Mouse (Mus musculus) brain, embryonic 14.5 days (tissue): ENCODE measurements around the gene Grin2a. TPM values are rescaled to one million over a fixed set of nuclear protein-coding genes. Genes with fewer than 3 reads are reported as not detected.

Source experiments
- DNase-seq: peaks from one replicate; pipeline ENCODE4 v3.0.0-alpha.2; 2011; ENCODE audit warnings: low read depth
- CTCF ChIP-seq: fragments of 200-500 bp; IDR thresholded peaks from 2 replicates; pipeline ENCODE4 v1.5.1; 2012; ENCODE audit warnings: inconsistent platforms, mild to moderate bottlenecking, moderate library complexity, borderline replicate concordance; ENCODE audit not compliant: insufficient read depth, insufficient read length; ENCODE audit errors: extremely low read depth
- POLR2A ChIP-seq: fragments of 200-500 bp; IDR thresholded peaks from 2 replicates; pipeline ENCODE4 v1.6.1; 2012; ENCODE audit warnings: mild to moderate bottlenecking, inconsistent platforms, borderline replicate concordance; ENCODE audit not compliant: poor library complexity, insufficient read depth, insufficient read length, severe bottlenecking; ENCODE audit errors: extremely low read depth
- polyA plus RNA-seq: library from polyadenylated mRNA; depleted of rRNA; stranded (reverse); fragments of >200 nt; gene quantifications from 2 replicates; pipeline ENCODE4 v1.2.3, GENCODE M21; 2012

Grin2a gene
- polyA plus RNA-seq, 1 experiment = 2.1 TPM

DNA sequence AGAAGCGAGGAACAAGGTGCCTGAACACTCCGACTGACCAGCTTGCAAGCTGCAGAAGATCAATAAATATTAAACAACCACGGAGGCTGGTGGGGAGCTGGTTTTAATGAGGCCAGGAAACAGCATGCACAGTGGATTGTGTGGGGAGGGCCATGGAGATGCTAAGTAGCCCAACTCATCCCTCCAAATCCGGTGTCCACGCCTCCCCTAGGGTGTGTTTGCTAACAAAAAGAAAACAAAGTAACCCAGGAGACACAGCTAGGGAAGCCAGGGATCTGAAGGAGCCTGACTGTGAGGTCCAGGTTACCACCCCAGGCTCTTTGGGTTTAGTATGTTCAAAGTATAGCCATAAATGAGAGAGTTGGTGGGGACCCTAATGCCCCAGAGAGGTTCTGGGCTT lies 41.1 kb downstream of the Grin2a start:
- no peak for DNase-seq

DNA sequence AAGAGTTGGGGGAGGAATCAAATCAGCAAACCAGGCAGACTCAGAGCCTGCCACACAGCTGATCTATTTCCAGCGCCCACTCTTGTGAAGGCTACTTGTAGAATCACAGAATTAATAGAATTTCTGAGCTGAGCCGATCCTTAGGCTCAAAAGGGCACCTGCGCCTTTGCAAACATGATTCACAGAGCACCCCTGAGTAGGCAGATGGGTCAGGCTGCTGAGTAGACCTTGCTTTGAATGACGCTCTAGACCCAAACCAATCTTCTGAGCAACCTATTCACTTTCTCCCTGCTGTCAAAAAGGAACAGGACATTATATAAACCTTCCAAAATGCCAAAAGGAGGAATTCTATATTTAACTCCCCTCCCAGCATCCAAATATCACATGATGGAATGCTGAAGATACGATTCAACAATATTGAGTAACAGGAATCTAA lies 41.9 kb downstream of the Grin2a start:
- TF ChIP-seq POLR2A (no peak), CTCF (no peak)
- no peak for DNase-seq

More for the DNA sequence above, 41.1 kb downstream of the Grin2a start:
- TF ChIP-seq CTCF (no peak), POLR2A (no peak)

DNA sequence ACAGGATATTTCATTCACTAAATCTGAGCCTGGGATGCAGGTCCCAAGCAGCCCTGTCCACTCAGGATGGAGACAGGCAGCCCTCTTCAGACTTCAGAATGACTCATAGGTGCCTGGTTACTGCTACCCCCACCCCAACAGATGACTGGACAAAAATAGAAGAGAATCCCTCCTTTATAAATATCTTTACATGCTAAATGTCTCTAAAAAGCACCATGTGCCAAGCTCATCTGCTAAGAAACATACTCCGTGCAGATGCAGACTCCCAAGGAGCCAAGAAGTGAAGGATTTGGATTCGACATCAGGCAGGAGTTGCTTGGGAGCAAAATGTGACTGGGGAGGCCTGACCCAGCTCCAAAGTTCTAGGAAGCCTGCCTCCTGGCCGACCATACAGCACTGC lies 46.1 kb downstream of the Grin2a start:
- no peak for DNase-seq
- no peak for TF ChIP-seq POLR2A
- TF ChIP-seq CTCF = no peak

DNA sequence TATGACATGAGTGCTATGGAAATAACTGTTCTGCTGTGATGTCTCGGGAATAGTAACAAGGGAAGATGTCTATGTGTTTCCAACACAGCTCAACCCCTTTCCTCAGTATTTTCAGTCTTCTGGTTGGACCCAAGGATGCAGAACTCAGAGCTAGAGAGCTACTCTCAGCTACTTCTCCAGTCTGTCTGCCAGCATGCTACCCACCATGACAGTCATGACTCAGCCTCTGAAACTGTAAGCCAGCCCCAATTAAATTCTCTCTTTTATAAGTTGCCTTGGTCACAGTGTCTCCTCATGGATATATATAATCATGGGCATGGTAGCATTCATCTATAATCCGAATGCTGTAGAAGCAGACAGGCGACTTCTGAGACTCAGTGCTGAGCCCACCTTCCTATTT lies 47.9 kb downstream of the Grin2a start:
- TF ChIP-seq POLR2A = no peak
- TF ChIP-seq CTCF = no peak
- DNase-seq = no peak

DNA sequence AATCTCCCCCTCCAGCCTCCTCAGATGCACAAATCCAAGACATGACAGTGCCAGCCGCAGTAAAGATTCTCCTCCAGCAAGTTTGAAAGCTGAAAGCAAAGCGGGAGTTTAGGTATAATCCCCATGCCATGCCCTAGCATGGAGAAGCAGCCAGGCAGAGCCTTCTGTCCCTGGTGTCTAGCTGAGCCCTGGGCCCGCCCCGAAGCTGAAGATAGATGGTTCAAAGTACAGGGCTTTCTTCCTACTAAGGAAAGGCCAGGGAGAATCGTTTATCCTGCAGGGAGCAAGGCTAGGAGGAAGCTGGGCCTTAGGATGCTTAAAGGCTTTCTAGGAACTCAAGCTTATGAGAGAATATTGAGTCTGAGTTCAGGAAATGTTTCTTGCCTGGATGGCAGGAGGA lies 50.5 kb downstream of the Grin2a start:
- DNase-seq = no peak
- no peak for TF ChIP-seq CTCF

DNA sequence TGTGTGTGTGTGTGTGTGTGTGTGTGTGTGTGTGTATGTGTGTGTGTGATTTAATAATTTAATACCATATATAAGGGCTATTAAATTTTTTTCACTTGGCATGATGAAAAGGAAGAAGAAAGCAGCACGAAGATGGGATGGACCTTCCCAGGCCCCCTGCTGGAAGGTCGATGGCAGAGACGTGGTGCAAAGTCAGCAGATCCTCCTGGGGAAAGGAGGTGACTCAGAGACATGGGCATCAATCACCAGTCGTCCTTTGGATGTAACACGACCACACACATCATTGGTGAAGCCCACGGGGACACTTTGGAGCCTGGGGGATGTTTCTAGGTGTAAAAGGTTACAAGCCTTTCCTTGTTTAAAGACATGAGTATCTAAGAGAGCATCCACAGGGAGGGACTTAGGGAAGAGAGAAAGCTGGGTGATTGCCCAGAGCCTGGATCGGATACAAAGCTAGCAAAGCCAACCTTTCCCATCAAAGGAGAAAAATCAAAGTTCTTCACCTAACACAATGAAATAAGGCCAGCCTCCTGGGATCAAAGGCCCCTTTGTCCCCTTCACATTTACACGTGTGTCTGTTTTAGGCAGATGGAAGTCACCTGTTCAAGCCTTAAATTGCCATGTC lies 53.9 kb downstream of the Grin2a start:
- TF ChIP-seq POLR2A = no peak
- TF ChIP-seq CTCF = peak; percentile 15; the same call in 1 of the 2 replicates
- DNase-seq = no peak

DNA sequence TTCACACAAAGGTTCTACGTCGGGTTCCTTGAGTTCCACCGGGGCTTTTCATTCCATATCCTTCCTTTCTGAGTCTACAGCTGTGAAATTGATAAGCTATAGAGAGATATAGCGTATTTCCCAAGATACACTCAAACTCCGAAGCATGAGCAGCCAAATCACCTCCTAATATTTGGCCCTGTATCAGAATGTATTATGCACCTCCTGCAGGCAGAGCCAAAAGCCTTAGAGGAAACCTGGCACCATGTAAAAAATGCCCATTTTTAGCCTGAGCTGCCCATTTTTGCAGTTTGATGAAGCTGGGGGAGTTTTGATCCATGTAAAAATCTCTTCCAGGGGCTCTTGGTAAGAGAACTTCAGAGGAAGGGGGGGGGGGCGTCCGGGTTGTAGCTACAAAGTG lies 54.6 kb downstream of the Grin2a start:
- TF ChIP-seq CTCF (no peak), POLR2A (no peak)
- DNase-seq = no peak

DNA sequence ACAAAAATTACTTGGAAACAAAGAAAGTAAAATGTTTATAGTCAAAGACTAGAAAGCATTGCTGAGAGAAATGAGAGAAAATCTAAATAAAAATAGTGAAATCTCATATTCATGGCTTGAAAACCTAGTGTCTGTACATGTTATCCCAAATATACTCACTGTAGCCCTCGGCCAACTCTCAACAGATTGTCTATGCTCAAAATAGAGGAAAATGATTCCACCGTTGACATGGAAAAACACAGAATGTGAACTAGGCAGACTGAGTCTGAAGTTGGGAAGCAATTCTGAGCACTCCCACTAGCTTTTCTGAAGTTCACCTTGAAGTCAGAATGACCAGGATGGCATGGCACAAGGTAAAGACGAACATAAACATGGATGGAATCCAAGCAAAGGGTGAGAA lies 84.7 kb downstream of the Grin2a start:
- DNase-seq = no peak
- TF ChIP-seq CTCF (no peak), POLR2A (no peak)

DNA sequence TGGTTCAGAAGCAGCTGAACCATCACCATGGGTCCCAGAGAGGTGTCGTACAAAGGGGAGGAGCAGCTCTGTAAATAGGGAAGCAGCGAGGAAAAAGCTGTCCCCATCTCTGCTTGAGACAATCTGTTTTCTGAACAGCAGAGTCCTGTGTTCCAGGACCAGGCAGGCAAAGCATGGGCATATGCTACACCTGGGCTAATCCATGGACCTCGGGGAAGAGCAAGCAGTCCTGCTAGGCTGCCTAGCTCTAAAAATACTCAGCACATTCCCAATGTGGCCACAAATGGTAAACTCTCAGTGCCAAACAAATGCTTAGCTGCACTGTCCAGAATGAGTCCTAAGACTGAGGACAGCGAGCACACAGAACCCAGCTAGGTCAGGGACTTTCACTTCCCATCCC lies 86.1 kb downstream of the Grin2a start:
- no peak for DNase-seq
- TF ChIP-seq POLR2A = no peak
- TF ChIP-seq CTCF = no peak

DNA sequence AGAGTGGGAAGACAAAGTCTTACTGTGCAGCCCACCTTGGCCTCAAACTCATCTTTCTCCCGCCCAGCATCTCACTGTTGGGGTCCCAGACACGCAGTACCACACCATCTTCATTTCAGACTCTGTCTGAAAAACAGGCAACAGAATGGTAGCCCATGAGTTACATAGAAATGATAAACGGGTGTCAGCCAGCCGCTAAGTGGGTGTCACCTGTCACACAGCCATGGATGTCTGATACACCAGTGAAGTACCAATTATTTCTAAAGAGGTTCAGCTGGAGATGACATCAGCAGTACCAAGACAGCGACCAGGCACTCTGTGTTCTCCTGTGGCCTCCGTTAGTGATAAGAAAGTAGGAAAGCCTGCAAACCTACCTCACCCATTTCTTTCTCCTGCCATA lies 90.9 kb downstream of the Grin2a start:
- no peak for TF ChIP-seq POLR2A
- no peak for TF ChIP-seq CTCF
- DNase-seq = peak; percentile 3

DNA sequence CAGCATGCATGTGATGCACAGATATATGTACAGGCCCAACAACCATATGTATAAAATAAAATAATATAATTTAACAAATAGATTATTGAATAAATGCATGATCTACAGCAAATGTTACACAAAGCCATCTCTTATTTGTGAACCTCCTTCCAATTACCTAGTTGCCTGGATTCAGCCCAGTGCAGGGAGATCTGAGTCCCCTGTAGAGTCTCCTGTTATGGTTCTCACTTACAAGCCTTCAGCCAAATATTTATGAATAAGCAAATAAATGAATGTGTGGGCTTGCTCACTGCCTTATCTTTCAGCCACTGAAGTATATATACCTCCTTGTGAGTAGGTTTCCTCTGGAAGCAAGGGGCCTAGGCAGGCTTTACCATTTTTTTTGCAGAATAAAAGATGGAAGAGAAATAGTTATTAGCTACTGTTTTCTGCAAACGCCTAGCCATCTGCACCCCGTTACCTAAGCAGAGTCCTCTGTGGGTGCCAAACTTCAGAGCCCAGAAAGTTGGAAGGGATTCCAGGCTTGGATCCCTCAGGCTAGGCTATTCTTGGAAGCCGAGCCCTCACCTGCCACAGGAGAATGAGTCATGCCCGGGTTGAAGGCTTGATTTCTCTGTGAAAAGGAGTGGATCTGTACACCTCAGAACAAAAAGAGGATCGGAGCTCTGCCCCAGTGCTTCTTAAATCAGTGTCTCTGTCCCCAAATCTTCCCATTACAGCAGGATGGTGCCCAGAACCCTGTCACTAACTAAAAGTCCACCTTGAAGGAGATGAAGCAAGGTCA lies 92.5 kb downstream of the Grin2a start:
- DNase-seq = no peak
- TF ChIP-seq CTCF (no peak), POLR2A (no peak)

DNA sequence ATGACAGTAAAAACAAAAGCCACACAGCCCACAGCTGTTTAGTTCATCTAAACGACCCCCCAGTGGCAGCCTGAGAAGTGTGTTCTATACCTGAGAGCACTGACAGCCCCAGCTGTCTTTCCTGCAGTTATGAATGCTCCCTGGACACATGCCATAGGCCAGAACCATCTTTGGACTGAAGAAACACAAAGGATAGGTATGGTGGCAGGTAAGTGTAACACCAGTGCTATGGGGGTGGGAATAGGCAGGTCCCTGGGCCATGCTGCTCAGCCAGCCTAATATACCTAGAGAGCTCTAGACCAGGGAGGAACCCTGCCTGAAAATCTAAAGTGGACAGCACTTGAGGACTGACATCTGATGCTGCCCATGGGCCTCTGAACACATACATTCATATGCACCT lies 93.9 kb downstream of the Grin2a start:
- TF ChIP-seq CTCF (no peak), POLR2A (no peak)
- DNase-seq = no peak
